Mouse (Mus musculus): ENCODE results near the gene Mzt1. TPM values are rescaled to one million over a fixed set of nuclear protein-coding genes. Genes with fewer than 3 reads are reported as not detected.
"Not testable (repeated sequence)": the region's sequence is repeated elsewhere in the genome, so short reads cannot be mapped to it uniquely, and the experiment has no call there.

The Mzt1 gene
- total and polyA plus RNA-seq, 2 experiments from 2014 or later = 84.7 to 117 TPM

- ATAC-seq (ENCODE audit: low FRiP score) (no peak), DNase-seq (ENCODE audit: low spot score) (no peak)
- TF ChIP-seq CTCF (IDR thresholded peaks at IDR 0.05) = no peak
- WGBS = 79% methylated on average over 2 of the region's 2 CpGs
- H3K36me3 ChIP-seq (ENCODE audit: insufficient read depth, low read length) = peaks cover 4% of the 10 kb centered on the region; the same call in 1 of the 2 replicates
- no peak overlapping the region for H3K4me2 ChIP-seq (ENCODE audit: low read depth, low read length, poor library complexity, severe bottlenecking)
- H3K9me3 ChIP-seq (ENCODE audit: low read length) = no peaks in the 10 kb centered on the region
- no peak overlapping the region for H3K4me3 ChIP-seq (ENCODE audit: low read depth, low read length)
- no peak overlapping the region for H3K9ac ChIP-seq (replicated peaks; ENCODE audit: low read length, poor library complexity, severe bottlenecking)
- no peak overlapping the region for H3K27ac ChIP-seq (ENCODE audit: low read depth, low read length)
- no peaks in the 10 kb centered on the region for H3K4me1 ChIP-seq (ENCODE audit: insufficient read depth, low read length)
- H3K27me3 ChIP-seq (ENCODE audit: insufficient read depth, low read length) = no peaks in the 10 kb centered on the region
Measured at GRCm38 (mm10) chr14:99037703-99038102, 8.2 kb downstream of the Mzt1 start.

- 81% methylated on average over 4 of the region's 4 CpGs for WGBS
- H3K4me2 ChIP-seq (ENCODE audit: low read depth, low read length, poor library complexity, severe bottlenecking) = no peak overlapping the region
- no peaks in the 10 kb centered on the region for H3K9me3 ChIP-seq (ENCODE audit: low read length)
- H3K27me3 ChIP-seq (ENCODE audit: insufficient read depth, low read length) = no peaks in the 10 kb centered on the region
- DNase-seq (ENCODE audit: low spot score) (no peak), ATAC-seq (ENCODE audit: low FRiP score) (no peak)
- H3K9ac ChIP-seq (replicated peaks; ENCODE audit: low read length, poor library complexity, severe bottlenecking) = no peak overlapping the region
- peaks cover 4% of the 10 kb centered on the region; the same call in 1 of the 2 replicates for H3K36me3 ChIP-seq (ENCODE audit: insufficient read depth, low read length)
- H3K4me1 ChIP-seq (ENCODE audit: insufficient read depth, low read length) = no peaks in the 10 kb centered on the region
- no peak for TF ChIP-seq CTCF (IDR thresholded peaks at IDR 0.05)
- H3K27ac ChIP-seq (ENCODE audit: low read depth, low read length) = no peak overlapping the region
- H3K4me3 ChIP-seq (ENCODE audit: low read depth, low read length) = no peak overlapping the region
Measured at GRCm38 (mm10) chr14:99036039-99036438, 9.9 kb downstream of the Mzt1 start.

- not testable (repeated sequence) for H3K4me1 ChIP-seq (ENCODE audit: insufficient read depth, low read length); H3K9me3 ChIP-seq (ENCODE audit: low read length); H3K36me3 ChIP-seq (ENCODE audit: insufficient read depth, low read length); H3K27ac ChIP-seq (ENCODE audit: low read depth, low read length); H3K4me2 ChIP-seq (ENCODE audit: low read depth, low read length, poor library complexity, severe bottlenecking); H3K9ac ChIP-seq (replicated peaks; ENCODE audit: low read length, poor library complexity, severe bottlenecking); H3K27me3 ChIP-seq (ENCODE audit: insufficient read depth, low read length); H3K4me3 ChIP-seq (ENCODE audit: low read depth, low read length); ATAC-seq (ENCODE audit: low FRiP score); DNase-seq (ENCODE audit: low spot score)
- WGBS = 96% methylated on average over 8 of the region's 8 CpGs
Measured at GRCm38 (mm10) chr14:99034851-99035250, 11.1 kb downstream of the Mzt1 start.

- 86% methylated on average over 5 of the region's 5 CpGs for WGBS
- no peak overlapping the region for H3K4me2 ChIP-seq (ENCODE audit: low read depth, low read length, poor library complexity, severe bottlenecking)
- 0 out of 2 replicates have a peak, but pooled peaks have one; percentile 20 for ATAC-seq (ENCODE audit: low FRiP score)
- H3K27me3 ChIP-seq (ENCODE audit: insufficient read depth, low read length) = no peaks in the 10 kb centered on the region
- no peak for DNase-seq (ENCODE audit: low spot score)
- no peak overlapping the region for H3K4me3 ChIP-seq (ENCODE audit: low read depth, low read length)
- no peak overlapping the region for H3K9ac ChIP-seq (replicated peaks; ENCODE audit: low read length, poor library complexity, severe bottlenecking)
- TF ChIP-seq CTCF (IDR thresholded peaks at IDR 0.05) = no peak
- no peaks in the 10 kb centered on the region for H3K4me1 ChIP-seq (ENCODE audit: insufficient read depth, low read length)
- no peak overlapping the region for H3K27ac ChIP-seq (ENCODE audit: low read depth, low read length)
- H3K9me3 ChIP-seq (ENCODE audit: low read length) = no peaks in the 10 kb centered on the region
- H3K36me3 ChIP-seq (ENCODE audit: insufficient read depth, low read length) = no peaks in the 10 kb centered on the region; the same call in 1 of the 2 replicates
Measured at GRCm38 (mm10) chr14:99032596-99032995, 13.3 kb downstream of the Mzt1 start.

GRCm38 (mm10) chr14:99031337-99031873 is 14.5 kb downstream of the Mzt1 start:
- Histone ChIP-seq H3K27ac (ENCODE audit: low read depth, low read length) (no peak overlapping the region), H3K36me3 (ENCODE audit: insufficient read depth, low read length) (no peaks in the 10 kb centered on the region; the same call in 1 of the 2 replicates), H3K4me3 (ENCODE audit: low read depth, low read length) (no peak overlapping the region), H3K4me2 (ENCODE audit: low read depth, low read length, poor library complexity, severe bottlenecking) (no peak overlapping the region), H3K27me3 (ENCODE audit: insufficient read depth, low read length) (no peaks in the 10 kb centered on the region), H3K9me3 (ENCODE audit: low read length) (no peaks in the 10 kb centered on the region), H3K4me1 (ENCODE audit: insufficient read depth, low read length) (no peaks in the 10 kb centered on the region), H3K9ac (replicated peaks; ENCODE audit: low read length, poor library complexity, severe bottlenecking) (no peak overlapping the region)
- no peak for TF ChIP-seq CTCF (IDR thresholded peaks at IDR 0.05)
- no peak for DNase-seq (ENCODE audit: low spot score)
- WGBS = 87% methylated on average over 5 of the region's 5 CpGs
- ATAC-seq (ENCODE audit: low FRiP score) = no peak

- no peak for TF ChIP-seq CTCF (IDR thresholded peaks at IDR 0.05)
- DNase-seq (ENCODE audit: low spot score) (no peak), ATAC-seq (ENCODE audit: low FRiP score) (no peak)
- Histone ChIP-seq H3K4me2 (ENCODE audit: low read depth, low read length, poor library complexity, severe bottlenecking) (no peak overlapping the region), H3K9ac (replicated peaks; ENCODE audit: low read length, poor library complexity, severe bottlenecking) (no peak overlapping the region), H3K9me3 (ENCODE audit: low read length) (no peaks in the 10 kb centered on the region), H3K27ac (ENCODE audit: low read depth, low read length) (no peak overlapping the region), H3K4me1 (ENCODE audit: insufficient read depth, low read length) (no peaks in the 10 kb centered on the region), H3K36me3 (ENCODE audit: insufficient read depth, low read length) (no peaks in the 10 kb centered on the region; the same call in 1 of the 2 replicates), H3K4me3 (ENCODE audit: low read depth, low read length) (no peak overlapping the region), H3K27me3 (ENCODE audit: insufficient read depth, low read length) (no peaks in the 10 kb centered on the region)
- WGBS = 76% methylated on average over 5 of the region's 5 CpGs
Measured at GRCm38 (mm10) chr14:99029987-99030386, 15.9 kb downstream of the Mzt1 start.

All from midbrain, postnatal 0 days (tissue).